Mouse (Mus musculus) T-helper 2 cell (primary cell): ENCODE data around the gene Ccdc51.

ENCODE experiments used
- in situ Hi-C: fragments of 300-600 bp; cut with MboI, MseI; formaldehyde crosslinking; loops from one replicate; pipeline ENCODE4 v1.15.1; 2025; ENCODE audit warnings: high pct_unique_total_duplicates

Ccdc51 gene

GRCm38 (mm10) chr9:109056081-109056690, 26.1 kb upstream of the Ccdc51 start:
- in situ Hi-C loops, result loop anchor here (25.0 kb wide), 1 partner anchor 1519 kb away; the partner anchor contains the start of genes Cyb561d2, Nprl2, Tmem115 and Zmynd10

GRCm38 (mm10) chr9:109056916-109057315, 25.4 kb upstream of the Ccdc51 start:
- in situ Hi-C loops, result loop anchor here (25.0 kb wide), 1 partner anchor 1520 kb away; the partner anchor contains the start of genes Cyb561d2, Nprl2, Tmem115 and Zmynd10

GRCm38 (mm10) chr9:109057543-109057942, 24.8 kb upstream of the Ccdc51 start:
- in situ Hi-C loops, result loop anchor here (25.0 kb wide), 1 partner anchor 1520 kb away; the partner anchor contains the start of genes Cyb561d2, Nprl2, Tmem115 and Zmynd10

- in situ Hi-C loops, result loop anchor here (25.0 kb wide), 1 partner anchor 1521 kb away; the partner anchor contains the start of genes Cyb561d2, Nprl2, Tmem115 and Zmynd10
Measured at GRCm38 (mm10) chr9:109058006-109058765, 24.1 kb upstream of the Ccdc51 start.

- in situ Hi-C loops, result loop anchor here (25.0 kb wide), 1 partner anchor 1522 kb away; the partner anchor contains the start of genes Cyb561d2, Nprl2, Tmem115 and Zmynd10
Measured at GRCm38 (mm10) chr9:109059136-109059903, 23.0 kb upstream of the Ccdc51 start, which contains the start of gene Trex1. Gene Trex1, minus strand, starts transcription at chr9:109059734.

- in situ Hi-C loops, result loop anchor here (5.0 to 25.0 kb wide), 2 partner anchors 58 to 1523 kb away; partner anchors contain the start of genes Cyb561d2, Nprl2, Tmem115 and Zmynd10
Measured at GRCm38 (mm10) chr9:109060184-109060897, 22.0 kb upstream of the Ccdc51 start.

GRCm38 (mm10) chr9:109060898-109061295, 21.4 kb upstream of the Ccdc51 start:
- in situ Hi-C loops, result loop anchor here (5.0 to 25.0 kb wide), 2 partner anchors 59 to 1524 kb away; partner anchors contain the start of genes Cyb561d2, Nprl2, Tmem115 and Zmynd10

- in situ Hi-C loops, result loop anchor here (25.0 kb wide), 1 partner anchor 1531 kb away; the partner anchor contains the start of genes Cyb561d2, Nprl2, Tmem115 and Zmynd10
Measured at GRCm38 (mm10) chr9:109068095-109068735, 14.1 kb upstream of the Ccdc51 start.

- in situ Hi-C loops, result loop anchor here (25.0 kb wide), 1 partner anchor 1537 kb away; the partner anchor contains the start of genes Cyb561d2, Nprl2, Tmem115 and Zmynd10
Measured at GRCm38 (mm10) chr9:109073661-109074573, 8.4 kb upstream of the Ccdc51 start, which contains the start of gene Atrip. Gene Atrip, minus strand, starts transcription at chr9:109074124.

- in situ Hi-C loops, result loop anchor here (10.0 kb wide), 1 partner anchor 786 kb away; the partner anchor contains the start of genes Amt and Nicn1
Measured at GRCm38 (mm10) chr9:109080516-109080915, 1.8 kb upstream of the Ccdc51 start.

- in situ Hi-C loops, result loop anchor here (10.0 kb wide), 1 partner anchor 787 kb away; the partner anchor contains the start of genes Amt and Nicn1
Measured at GRCm38 (mm10) chr9:109081749-109082123, 557 bp upstream of the Ccdc51 start.

- in situ Hi-C loops, result loop anchor here (10.0 kb wide), 1 partner anchor 790 kb away; the partner anchor contains the start of genes Amt and Nicn1
Measured at GRCm38 (mm10) chr9:109084922-109085321, 2.6 kb downstream of the Ccdc51 start.

GRCm38 (mm10) chr9:109087987-109088386, 5.7 kb downstream of the Ccdc51 start:
- in situ Hi-C loops, result loop anchor here (10.0 kb wide), 1 partner anchor 793 kb away; the partner anchor contains the start of genes Amt and Nicn1

- in situ Hi-C loops, result no loop called here
Measured at GRCm38 (mm10) chr9:109090446-109090845, 8.2 kb downstream of the Ccdc51 start.

GRCm38 (mm10) chr9:109091802-109092201, 9.5 kb downstream of the Ccdc51 start:
- in situ Hi-C loops, result no loop called here

GRCm38 (mm10) chr9:109092799-109093198, 10.5 kb downstream of the Ccdc51 start:
- in situ Hi-C loops, result no loop called here

GRCm38 (mm10) chr9:109093786-109094552, 11.7 kb downstream of the Ccdc51 start:
- in situ Hi-C loops, result no loop called here
